ENCODE assay signal across 28 mouse cellular contexts in genomic region chr8:18210067-18210466, GRCm38 (mm10).
"Had no signal": no experiment of that assay in that cellular context is flagged by ENCODE, and none has a peak within 500 bp of the region (broad histone marks: within the 10 kb centered on the region; RNA-seq: fewer than 3 reads in every experiment).

No protein-coding gene starts in this region.

- H3K9me3 ChIP-seq: embryonic facial prominence, embryonic 10.5 days; embryonic facial prominence, embryonic 12.5 days; embryonic facial prominence, embryonic 13.5 days; embryonic facial prominence, embryonic 15.5 days; forebrain, embryonic 10.5 days; forebrain, embryonic 12.5 days; forebrain, embryonic 13.5 days; forebrain, embryonic 15.5 days had no signal

- H3K27me3 ChIP-seq: embryonic facial prominence, embryonic 12.5 days; embryonic facial prominence, embryonic 13.5 days; embryonic facial prominence, embryonic 15.5 days; forebrain, embryonic 12.5 days; forebrain, embryonic 13.5 days; forebrain, embryonic 15.5 days had no signal

- H3K9ac ChIP-seq: embryonic facial prominence, embryonic 12.5 days; embryonic facial prominence, embryonic 13.5 days; embryonic facial prominence, embryonic 15.5 days; forebrain, embryonic 12.5 days; forebrain, embryonic 13.5 days; forebrain, embryonic 15.5 days; forebrain, postnatal 0 days had no signal

- H3K4me2 ChIP-seq: embryonic facial prominence, embryonic 12.5 days; embryonic facial prominence, embryonic 13.5 days; embryonic facial prominence, embryonic 15.5 days; forebrain, embryonic 12.5 days; forebrain, embryonic 13.5 days; forebrain, embryonic 15.5 days had no signal

- ATAC-seq: forebrain, embryonic 13.5 days; forebrain, embryonic 14.5 days; forebrain, embryonic 15.5 days; forebrain, embryonic 16.5 days; forebrain, postnatal 0 days had no signal

- H3K4me3 ChIP-seq: embryonic facial prominence, embryonic 10.5 days; embryonic facial prominence, embryonic 12.5 days; embryonic facial prominence, embryonic 13.5 days; embryonic facial prominence, embryonic 15.5 days; erythroblast, embryonic 14.5 days; forebrain, embryonic 10.5 days; forebrain, embryonic 12.5 days; forebrain, embryonic 13.5 days; forebrain, embryonic 15.5 days; gastrocnemius, adult 2 months; heart, adult 2 months had no signal

- H3K4me1 ChIP-seq: embryonic facial prominence, embryonic 10.5 days; embryonic facial prominence, embryonic 12.5 days; embryonic facial prominence, embryonic 13.5 days; embryonic facial prominence, embryonic 15.5 days; forebrain, embryonic 10.5 days; forebrain, embryonic 12.5 days; forebrain, embryonic 13.5 days; forebrain, embryonic 15.5 days had no signal

- H3K36me3 ChIP-seq: embryonic facial prominence, embryonic 10.5 days; embryonic facial prominence, embryonic 12.5 days; embryonic facial prominence, embryonic 13.5 days; embryonic facial prominence, embryonic 15.5 days; forebrain, embryonic 10.5 days; forebrain, embryonic 12.5 days; forebrain, embryonic 15.5 days had no signal

- H3K27ac ChIP-seq: embryonic facial prominence, embryonic 10.5 days; embryonic facial prominence, embryonic 12.5 days; embryonic facial prominence, embryonic 13.5 days; embryonic facial prominence, embryonic 15.5 days; forebrain, embryonic 10.5 days; forebrain, embryonic 12.5 days; forebrain, embryonic 13.5 days; forebrain, embryonic 15.5 days; gastrocnemius, adult 2 months; heart, adult 2 months had no signal

- DNase-seq: cerebellum, adult 8-10 months; cerebellum, adult 9-10 months; cerebellum, adult 9-11 months; cerebellum, postnatal 10 days; cerebellum, postnatal 14 days; cerebellum, postnatal 25 days; cerebellum, postnatal 36 days; embryo, embryonic 11 days; forebrain, postnatal 0 days; gastrocnemius, adult 2 months; gastrocnemius, postnatal 10 days; gastrocnemius, postnatal 14 days; gastrocnemius, postnatal 25 days; gastrocnemius, postnatal 36 days; heart, adult 11 months; heart, adult 18-20 months; heart, adult 2 months had no signal
